Mouse (Mus musculus) ES-Bruce4 (cell line): Measurements from ENCODE around the gene Lmx1b.

Experiments used
- CTCF ChIP-seq: IDR thresholded peaks from one replicate; pipeline ENCODE4 v1.8.1; 2011; ENCODE audit warnings: low read depth, low read length
- EP300 ChIP-seq: IDR thresholded peaks from 2 replicates; pipeline ENCODE4 v1.6.1; 2011; ENCODE audit warnings: low read depth, low read length; ENCODE audit not compliant: insufficient read depth

- TF ChIP-seq CTCF (no peak), EP300 (no peak)
Observed at GRCm38 (mm10) chr2:33564748-33565147, 75.6 kb downstream of the Lmx1b start.
